Mouse (Mus musculus) thymus, postnatal 36 days (tissue): ENCODE measurements around the gene Traf3ip3.

ENCODE experiments used
- DNase-seq, 2 experiments: peaks; one replicate each; pipeline ENCODE4 v3.0.0; 2022; ENCODE audit warnings: mixed read lengths in 2 of 2

Traf3ip3 gene

GRCm38 (mm10) chr1:193203821-193204220 lies 2.3 kb upstream of the Traf3ip3 start:
- no peak for DNase-seq

- DNase-seq = peak; percentile 67 to 75
These were observed 692 bp downstream of the Traf3ip3 start for GRCm38 (mm10) chr1:193200640-193201382.

DNA sequence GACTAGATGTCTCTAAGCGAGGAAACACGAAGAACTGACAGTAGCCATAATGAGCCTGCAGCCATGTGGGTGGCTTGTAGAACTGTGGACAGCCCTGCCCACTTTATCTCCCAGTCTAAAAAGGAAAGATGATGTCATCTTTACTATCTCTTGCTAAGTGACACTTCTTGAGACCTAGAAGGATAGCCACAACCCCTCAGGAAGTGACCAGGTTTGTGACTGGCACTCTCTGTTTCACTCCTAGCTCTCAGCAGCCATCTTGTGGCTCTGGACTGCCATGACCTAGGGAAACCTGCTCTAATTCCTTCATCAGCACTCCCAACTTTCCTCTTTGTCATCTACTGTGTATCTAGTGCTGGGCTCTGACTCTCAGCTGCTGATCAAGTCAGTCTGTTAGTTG lies 3.2 kb downstream of the Traf3ip3 start:
- DNase-seq = no peak

GRCm38 (mm10) chr1:193197494-193198205 lies 3.9 kb downstream of the Traf3ip3 start:
- no peak for DNase-seq

- DNase-seq = no peak
These were observed 6.2 kb downstream of the Traf3ip3 start for GRCm38 (mm10) chr1:193195169-193195810.

DNA sequence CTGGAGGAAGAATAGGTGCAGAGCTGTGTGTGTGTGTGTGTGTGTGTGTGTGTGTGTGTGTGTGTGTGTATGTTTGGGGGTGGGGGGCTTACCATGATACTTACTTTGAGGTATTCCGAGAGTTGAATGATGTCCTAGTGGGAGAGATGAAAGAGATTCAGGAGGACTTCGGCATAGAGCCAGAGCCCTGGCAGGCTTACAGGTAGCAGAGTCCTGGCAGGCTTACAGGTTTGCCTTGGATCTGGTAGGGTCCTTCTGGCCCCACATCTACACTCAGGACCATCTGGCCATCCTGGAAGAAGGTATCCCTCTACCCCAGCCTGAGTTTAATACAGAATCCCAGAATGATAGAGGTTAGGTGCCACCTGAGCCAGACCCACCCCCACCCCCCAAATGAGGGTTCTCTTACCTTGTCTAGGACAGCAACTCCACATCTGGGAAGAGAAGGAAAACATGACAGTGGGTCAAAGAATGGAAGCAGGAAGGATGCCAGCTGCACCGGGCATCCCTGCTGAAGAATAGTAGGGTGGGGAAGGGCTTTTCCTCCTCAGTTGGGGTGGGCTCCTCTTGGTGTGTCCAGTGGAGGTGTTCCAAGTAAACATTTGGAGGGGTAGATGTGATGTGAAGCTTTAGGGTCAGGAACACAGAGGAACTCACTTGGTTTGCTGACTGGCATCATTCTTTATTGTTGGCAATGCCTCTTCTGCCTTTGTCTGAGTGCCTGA lies 6.9 kb downstream of the Traf3ip3 start:
- no peak for DNase-seq

GRCm38 (mm10) chr1:193191675-193192283 lies 9.7 kb downstream of the Traf3ip3 start:
- no peak for DNase-seq

- no peak for DNase-seq
These were observed 11.7 kb downstream of the Traf3ip3 start for GRCm38 (mm10) chr1:193189771-193190170.

DNA sequence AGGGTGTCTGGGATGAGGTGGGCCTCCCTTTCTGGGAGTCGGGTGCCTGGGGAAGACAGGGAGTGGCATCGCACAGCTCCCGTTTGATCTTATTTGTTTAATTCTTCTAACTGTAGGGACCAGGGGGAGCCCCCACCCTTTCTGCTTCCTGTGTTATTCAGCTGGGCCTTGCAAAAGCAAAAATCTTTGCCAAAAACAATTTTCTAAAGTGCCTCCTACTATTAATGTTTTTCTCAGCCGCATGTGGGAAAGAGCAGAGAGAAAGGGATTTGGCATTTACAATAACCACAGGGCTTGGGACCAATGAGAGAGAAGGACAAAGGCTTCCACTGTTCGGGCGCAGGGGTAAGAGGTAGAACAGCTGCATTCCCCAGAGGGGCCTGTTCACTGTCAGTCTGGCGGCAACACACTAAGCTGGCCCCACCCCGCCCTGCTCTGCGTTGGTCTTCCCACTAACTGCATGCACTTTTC lies 12.3 kb downstream of the Traf3ip3 start:
- peak; percentile 68 to 76 for DNase-seq

GRCm38 (mm10) chr1:193188257-193188656 lies 13.2 kb downstream of the Traf3ip3 start:
- no peak for DNase-seq

DNA sequence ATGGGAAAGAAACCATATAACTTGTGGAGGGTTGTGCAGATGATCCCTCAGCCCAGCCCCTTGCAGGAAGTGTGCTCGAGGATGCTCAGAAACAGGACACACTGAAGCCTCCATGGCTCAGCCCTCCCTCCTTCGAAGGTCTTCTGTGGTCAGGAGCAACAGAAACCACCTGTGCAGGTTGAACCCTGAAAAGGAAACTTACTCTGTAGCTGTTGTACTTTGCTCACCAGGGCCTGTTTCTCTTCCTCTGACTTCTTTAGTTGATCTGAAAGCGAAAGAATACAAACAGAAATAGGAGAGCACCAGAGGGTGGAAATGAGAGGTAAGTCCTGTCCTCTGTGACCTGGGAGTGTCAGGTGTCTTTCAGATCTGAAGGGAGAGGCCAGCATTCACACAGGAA lies 20.4 kb downstream of the Traf3ip3 start:
- peak in 1 of 2 experiments; percentile 53 for DNase-seq

GRCm38 (mm10) chr1:193174143-193174733 lies 27.3 kb downstream of the Traf3ip3 start:
- DNase-seq = peak in 1 of 2 experiments; percentile 46

- no peak for DNase-seq
These were observed 27.7 kb downstream of the Traf3ip3 start for GRCm38 (mm10) chr1:193173810-193174129.

DNA sequence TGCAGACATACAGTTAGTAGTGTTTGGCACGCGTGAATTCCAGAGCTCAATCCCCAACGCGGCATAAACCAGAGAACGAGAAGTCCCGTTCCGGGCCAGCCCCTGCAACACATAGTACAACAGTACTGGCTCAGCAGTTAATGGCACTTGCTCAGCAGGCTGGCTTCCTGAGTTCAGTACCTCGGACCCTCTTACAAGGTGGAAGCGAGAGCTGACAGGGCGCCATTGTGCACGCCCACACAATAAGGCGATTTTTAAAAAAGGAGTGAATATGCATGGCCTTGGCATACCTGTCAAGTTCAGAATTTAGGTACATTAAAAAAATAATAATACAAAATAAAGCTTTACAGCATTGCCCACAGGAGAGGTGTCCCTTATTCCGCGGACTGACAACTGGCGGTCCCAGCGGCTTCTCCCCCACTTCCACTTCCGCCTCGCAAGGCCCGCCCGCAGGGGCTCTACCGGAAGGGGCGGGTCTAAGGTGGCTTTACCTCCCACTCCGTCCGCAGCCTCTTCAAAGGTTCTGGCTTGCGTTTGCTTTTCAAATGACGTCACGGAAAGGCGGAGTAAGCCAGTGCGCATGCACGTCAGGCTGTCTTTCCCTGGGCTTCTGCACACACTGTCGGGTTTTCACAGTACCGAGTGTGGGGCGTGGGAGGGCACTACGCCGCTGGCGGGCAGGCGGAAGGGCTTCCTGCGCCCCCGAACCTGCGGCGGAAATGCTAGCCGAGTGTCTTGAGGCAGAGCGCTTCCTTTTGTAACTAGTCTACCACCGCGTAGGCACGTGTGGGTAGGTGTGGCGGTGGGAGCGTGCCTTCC lies 28.3 kb downstream of the Traf3ip3 start:
- peak; percentile 97 to 99 for DNase-seq

GRCm38 (mm10) chr1:193169856-193170255 lies 31.6 kb downstream of the Traf3ip3 start:
- DNase-seq = no peak

DNA sequence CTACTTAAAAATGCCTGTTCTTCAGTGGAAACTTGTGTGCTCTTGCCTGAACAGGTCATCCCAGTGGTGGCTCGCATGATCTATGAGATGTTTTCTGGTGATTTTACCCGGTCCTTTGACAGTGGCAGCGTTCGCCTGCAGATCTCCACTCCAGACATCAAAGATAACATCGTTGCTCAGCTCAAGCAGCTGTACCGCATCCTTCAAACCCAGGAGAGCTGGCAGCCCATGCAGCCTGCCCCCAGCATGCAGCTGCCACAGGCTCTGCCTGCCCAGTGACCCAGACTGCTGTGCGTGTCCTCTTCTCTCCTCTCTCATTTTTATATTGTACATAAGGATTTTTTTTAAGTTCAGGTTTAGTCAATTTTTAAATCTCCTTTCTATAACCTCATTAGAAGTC lies 32.3 kb downstream of the Traf3ip3 start:
- DNase-seq = peak; percentile 53 to 78

DNA sequence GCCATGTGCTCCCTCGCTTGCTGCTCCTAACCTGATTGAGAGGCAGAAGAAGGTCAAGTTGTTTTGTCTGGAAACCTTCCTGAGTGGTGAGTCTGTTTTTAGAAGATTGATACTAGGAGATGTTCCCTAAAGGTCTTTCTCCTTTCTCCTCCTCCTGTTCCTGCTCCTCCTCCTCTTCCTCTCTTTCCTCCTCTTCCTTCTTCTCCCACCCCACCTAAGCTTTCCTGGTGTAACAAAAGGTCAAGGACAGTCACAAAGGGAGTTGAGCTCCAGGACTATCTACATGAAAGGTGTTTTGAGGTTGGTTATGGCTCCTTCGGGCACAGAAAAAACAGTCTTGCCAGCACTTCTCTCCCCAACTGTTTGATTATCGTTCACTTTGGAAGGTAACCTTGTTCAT lies 33.8 kb downstream of the Traf3ip3 start, which contains the start of gene A130010J15Rik:
A130010J15Rik (plus strand) TSS at position 301 of the 400 bp plus-strand sequence.
- no peak for DNase-seq

DNA sequence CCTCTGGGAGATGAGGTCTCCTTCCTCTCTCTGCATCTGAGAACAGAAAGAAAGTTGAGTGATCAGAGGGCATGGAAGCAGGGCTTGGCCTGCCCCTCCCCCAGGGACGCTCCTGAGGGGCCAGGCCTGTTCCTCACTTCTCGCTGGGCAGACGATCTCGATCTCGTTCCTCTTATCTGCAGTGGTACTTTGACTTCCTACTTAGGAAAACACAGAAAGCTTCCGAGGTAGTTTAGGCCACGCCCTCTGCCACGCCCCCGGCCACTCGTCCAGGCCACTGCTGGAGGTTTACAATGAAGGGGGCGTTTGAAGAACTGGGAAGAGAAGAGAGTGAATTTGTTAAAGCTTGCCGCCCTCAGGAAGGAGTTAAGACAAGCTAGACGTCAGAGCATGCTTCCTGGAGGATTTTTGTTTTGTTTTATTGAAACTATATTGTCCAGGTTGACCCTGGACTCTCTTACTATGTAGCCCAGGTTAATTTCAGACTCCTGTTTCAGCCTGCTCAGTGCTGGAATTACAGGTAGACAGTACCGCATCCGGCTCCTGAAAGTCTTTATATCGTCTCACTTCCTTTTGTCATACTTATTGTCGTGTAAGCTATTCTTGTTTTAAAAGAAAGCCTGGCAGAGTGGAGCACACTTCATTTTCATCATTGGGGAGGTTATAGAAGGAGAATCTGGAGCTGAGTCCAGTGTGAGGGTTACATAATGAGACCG lies 41.0 kb downstream of the Traf3ip3 start:
- peak; percentile 68 to 76 for DNase-seq

- DNase-seq = peak; percentile 51 to 67
These were observed 41.9 kb downstream of the Traf3ip3 start for GRCm38 (mm10) chr1:193159613-193160012.

DNA sequence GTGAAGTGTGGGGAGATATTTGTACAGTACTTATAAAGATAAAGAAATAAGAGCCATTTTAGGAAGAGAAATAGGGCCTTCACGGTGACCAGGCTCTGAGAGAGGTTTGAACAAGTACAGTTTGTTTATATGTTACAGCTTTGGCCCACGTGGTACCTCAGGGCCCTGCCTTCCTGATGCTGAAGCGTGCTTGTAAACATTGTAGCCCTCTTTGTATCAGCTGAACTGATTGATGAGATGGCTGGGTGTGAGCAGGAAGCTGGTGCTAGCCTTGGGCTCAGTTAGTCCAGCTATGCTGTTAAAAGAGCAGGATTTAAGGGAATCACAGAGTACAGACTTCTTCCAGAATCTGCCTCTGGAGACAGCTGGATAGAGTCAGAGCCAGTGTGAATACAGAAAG lies 42.3 kb downstream of the Traf3ip3 start:
- no peak for DNase-seq
